Mouse (Mus musculus) inflammation-experienced regulatory T-cells, adult 6 months (primary cell): Measurements from ENCODE around the gene Carmil1. TPM values are rescaled to one million over a fixed set of nuclear protein-coding genes. Genes with fewer than 3 reads are reported as not detected.

ENCODE experiments used
- ATAC-seq: one replicate; pipeline ENCODE4 v1.8.0; 2017
- polyA plus RNA-seq, 3 experiments: library from polyadenylated mRNA; unstranded; fragments of 100-300 nt; shearing (Covaris generic); gene quantifications; one replicate each; pipeline ENCODE4 v1.2.1; 2017

The Carmil1 gene
- 1 to 10 TPM in 2 of 3 experiments, under 1 TPM in 1; 0.24 to 2.4 (median 1.4) TPM for polyA plus RNA-seq

DNA sequence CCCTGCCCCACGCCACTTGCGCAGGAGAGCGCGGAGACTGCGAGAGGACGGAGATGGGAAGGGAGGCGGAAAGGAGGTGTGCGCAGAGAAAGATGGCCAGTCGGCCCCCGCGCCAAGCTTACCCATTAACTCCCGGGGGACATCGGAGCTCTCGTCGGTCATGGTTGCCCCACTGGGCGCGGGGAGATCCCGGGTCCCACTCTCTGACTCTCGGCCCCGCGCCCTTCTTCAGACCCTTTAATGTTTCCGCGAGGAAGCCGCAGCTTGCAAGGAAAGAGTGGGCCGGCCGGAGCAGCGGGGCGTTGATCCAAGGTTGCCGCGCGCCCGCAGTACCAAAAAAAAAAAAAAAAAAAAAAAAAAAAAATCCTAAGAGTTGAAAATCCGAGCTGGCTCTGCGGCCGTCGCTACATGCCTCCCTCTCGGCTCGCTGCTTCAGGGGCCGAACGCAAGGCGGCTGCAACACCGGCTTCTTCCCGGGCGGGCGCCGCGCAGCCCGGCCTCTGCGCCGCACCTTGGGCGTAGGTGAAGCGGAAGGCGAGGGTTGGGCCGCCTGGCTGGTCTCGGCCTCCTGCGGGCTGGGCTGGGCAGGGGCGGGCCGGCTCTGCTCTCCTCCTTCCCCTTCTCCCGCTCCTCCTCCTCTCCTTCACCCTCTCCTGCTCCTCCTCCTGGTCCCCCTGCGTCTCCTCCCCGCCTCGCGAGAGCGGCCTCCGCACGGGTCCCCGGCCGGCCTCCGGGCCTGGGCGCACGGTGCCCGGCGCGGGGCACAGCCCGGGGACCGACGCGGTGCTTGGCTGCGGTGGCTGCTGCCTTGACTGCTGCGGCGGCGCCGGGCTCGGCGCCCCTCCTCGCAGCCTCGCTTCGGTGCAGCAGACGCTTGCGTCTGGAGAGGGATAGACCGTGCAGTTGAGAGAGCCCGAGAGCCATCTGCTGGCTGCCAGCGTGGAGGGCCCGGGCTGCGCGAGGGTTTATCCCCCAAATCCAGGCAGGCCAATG, at the start of gene Carmil1:
Carmil1 (minus strand) TSS at position 357 of the 993 bp plus-strand sequence.
- ATAC-seq: no peak

DNA sequence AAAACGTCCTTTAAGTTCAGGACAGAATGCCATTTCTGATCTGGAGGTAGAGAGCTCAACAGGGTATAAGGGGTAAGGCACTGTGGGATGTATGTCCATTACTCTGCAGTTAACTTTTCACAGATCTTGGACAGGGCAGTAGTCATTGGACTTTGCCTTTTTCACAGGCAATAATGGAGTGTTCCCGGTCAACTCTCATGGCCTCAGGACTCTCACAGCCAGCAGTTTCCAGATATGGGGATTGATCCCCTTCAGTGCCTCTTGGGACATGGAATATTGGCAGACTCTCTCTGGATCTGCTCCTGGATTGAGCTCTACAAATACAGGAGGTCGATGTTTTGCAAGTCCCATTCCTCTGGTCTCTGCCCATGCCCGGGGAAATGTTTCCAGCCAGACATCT, 49.5 kb upstream of the Carmil1 start:
- no peak for ATAC-seq

DNA sequence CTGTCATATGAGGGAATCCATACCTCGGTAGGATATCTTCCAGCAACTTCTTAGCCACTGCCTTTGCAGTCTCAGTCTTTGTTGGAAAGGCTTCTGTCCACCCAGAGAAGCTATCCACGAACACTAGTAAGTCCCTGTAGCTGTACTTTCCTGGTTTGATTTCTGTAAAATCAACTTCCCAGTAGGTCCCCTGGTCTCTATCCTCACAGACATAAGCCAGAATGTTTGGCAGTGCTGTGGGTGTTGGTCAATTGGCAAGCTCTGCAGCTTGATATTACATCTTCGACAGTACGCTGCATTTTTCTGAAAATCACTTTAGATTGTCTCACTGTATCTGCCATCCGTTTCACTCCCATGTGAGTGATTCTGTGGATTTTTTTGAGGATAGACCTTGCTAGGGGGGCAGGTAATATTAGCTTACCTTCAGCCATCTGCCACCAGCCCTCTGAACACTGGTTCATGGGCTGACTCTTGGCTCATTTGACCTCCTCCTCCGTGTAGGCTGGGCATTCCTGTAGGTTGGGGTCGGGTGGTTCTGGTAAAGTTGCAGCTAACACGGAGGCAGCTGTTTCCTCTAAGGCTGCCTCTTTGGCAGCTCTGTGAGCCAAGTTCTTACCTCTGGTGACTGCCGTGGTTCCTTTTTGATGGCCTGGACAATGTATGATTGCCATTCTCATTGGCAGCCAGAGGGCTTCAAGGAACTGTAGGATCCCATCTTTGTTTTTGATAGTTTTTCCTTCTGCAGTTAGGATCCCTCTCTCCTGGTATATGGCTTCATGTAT, 47.6 kb upstream of the Carmil1 start:
- ATAC-seq: no peak

DNA sequence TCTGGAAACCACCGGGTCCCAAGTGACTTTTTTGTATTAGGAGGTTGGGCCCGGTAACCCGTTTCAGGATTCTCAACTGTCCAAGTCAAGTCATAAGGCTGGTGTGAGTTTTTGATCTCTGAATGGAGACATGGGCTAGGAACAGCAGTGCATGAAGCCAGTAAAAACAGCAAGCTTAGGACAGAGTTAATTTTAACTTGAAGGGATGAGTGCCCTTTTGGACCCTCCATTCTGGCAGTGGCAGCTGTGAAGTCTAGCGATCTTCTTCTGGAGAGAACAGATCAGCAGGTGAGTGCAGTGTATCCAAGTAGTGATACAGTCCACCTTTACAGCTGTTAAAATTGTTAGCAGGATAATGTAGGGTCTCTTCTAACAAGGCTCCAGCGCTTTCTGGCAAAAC, 46.6 kb upstream of the Carmil1 start, which contains the start of gene Cmah:
Cmah (plus strand) TSS at position 204 of the 400 bp plus-strand sequence.
- ATAC-seq: no peak

DNA sequence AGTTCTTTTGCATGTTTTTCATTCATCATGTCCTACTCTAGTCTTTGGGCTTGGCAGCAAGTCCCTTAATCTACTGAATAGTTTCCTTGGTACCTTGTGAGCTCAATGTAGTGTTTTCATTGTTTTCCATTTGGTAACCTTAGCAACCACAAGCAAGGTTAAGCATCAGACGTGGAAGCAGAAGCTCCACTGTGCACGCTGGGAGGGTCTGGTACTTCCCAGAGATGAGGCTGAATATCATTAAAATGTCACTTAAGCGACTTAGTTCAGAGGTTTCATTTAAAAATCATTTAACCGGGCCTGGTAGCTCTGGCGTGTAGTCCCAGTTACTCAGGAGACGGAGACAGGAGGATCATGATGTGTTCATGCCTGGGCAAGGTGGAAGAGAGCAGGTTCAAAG, 40.7 kb upstream of the Carmil1 start:
- no peak for ATAC-seq

DNA sequence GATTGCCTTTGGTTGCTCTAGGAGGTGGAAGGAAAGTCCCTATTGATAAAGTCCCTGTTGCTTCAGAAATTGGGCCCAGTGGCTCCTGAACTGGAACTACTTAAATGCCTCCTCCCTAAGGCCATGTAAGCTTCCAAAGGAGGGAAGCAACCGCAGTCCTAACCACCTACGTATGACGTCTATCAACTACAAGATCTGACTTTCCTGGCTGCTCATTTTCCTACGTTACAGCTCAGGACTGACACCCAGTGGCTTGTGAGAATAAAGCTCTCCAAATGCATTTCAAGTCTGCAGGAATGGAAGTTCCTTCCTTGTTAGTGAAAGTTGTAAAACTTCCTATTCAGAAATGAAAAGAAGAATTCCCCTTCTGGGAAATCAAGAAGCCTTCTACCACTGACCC, 38.0 kb upstream of the Carmil1 start:
- no peak for ATAC-seq

DNA sequence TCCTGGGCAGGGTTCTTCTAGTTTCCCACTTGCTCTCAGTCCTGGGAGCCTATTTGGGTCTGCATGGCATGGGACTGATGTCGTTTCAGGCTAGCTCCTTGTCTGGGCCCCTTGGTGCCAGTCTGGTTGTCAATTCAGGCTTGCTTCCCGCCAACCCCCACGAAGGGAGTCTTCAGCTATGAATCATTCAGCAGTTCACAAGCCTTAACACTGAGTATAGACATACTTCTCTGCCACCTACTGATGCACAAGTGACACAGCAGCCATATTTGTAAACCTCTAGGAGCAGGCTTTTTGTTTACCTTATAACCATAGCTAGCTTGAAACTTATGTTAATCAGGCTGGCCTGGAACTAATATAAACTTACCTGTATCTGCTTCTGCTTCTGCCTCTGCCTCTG, 36.0 kb upstream of the Carmil1 start:
- ATAC-seq: no peak

DNA sequence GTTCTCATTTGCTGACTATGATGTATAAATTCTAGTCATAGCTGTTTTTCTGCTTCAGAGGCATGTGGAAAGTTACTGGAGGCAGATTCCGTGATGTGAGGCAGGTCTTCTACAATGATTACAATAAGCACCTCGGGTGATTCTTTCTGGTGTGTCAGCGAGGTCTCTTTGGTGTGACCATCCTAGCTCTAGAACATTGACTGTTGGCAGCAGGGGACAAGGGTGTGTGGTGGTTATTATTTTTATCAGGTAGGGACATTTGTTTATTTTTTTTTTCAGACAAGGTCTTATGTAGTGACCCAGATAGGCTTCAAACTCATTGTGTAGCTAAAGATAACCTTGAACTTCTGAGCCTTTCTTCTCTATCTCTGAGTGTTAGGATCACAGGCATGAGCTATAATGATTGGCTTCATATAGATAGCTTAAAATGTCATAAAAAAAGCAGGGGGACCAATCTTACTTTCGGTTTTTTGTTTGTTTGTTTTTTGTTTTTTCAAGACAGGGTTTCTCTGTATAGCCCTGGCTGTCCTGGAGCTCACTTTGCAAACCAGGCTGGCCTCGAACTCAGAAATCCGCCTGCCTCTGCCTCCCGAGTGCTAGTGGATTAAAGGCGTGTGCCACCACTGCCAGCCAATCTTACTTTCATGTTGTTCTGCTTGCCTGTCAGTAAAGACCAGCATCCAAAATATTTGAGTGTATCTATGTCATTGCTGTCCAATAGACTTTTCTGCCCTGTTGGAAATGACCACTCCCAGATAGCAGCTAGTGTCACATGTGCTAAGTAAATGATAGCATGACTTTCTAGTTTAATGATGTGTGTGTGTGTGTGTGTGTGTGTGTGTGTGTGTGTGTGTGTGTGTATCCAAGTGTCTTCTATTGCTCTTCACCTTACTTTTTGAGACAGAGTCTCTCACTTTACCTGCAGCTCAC, 30.7 kb upstream of the Carmil1 start:
- no peak for ATAC-seq

DNA sequence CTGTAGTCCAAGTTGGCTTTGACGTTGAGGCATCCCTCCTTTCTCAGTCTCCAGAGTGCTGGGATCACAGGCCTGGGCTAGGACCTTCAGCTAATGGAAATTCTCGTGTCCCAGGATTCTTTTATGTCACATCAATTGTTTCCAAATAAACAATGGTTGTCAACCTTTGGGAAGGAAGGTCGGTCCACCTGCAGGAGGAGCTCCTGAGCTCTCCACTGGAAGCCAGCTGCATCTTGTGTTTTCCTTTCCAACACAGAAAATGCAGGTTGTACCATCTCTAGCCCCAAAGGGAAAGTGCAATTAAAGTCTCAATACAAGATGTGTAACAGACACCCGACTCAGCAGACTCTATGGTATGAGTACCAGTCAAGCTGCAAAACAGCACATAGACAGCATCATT, 25.7 kb upstream of the Carmil1 start:
- ATAC-seq: no peak

DNA sequence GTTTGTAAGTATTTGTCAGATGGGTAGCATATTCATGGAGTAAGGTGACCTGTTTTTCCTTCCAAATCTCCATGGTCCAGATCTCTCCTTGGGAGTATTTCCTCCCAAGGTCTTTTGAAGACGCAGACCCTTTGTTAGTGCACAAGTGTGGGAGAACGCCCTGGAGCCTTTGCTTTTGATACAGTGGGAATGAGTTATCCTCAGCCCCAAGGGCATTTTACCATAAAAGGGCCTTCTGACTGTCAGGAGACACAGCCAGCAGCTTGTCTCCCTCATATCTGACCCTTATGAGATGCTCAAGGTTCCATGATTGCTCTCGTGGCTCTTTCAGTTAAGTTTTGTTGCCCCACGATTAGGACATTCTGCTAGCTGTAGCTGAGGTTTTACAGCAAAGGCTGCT, 24.9 kb upstream of the Carmil1 start:
- no peak for ATAC-seq

DNA sequence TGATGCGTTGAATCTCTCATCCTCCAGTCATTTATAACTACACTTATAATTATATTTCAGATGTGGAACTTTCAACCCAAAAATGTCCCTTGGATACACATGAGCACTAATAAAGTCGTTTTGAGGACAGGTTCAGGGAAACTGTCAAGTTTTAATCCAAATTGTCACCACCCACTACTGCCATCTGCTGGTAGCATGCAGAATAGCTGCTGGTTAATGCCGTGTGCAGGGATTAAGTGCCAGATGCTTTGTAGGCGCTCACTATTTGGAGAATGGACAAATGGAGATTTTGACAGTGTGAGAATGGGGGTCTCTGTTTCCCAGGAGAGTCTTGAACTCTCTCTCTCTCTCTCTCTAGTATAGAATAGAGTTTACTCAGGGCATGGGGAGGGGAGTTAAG, 16.7 kb upstream of the Carmil1 start:
- ATAC-seq: no peak

DNA sequence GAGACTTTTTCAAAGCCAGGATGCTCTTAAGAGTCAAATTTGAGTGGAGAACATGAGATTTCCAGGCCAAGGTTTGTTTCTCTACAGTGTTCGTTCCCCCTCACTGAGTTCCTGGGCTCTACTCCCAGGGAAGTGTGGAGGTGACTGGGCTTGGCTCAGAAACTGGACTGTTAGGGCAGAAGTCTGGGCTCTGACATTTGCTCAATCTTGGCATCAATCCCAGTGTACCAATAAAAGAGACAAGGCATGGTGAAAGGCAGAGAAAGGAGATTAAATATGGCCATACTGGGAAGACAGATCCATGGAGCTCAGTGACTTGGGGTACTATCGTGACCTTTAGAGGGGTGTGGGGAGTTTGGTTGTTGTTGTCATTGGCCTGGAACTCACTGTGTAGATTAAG, 6.8 kb upstream of the Carmil1 start:
- no peak for ATAC-seq

DNA sequence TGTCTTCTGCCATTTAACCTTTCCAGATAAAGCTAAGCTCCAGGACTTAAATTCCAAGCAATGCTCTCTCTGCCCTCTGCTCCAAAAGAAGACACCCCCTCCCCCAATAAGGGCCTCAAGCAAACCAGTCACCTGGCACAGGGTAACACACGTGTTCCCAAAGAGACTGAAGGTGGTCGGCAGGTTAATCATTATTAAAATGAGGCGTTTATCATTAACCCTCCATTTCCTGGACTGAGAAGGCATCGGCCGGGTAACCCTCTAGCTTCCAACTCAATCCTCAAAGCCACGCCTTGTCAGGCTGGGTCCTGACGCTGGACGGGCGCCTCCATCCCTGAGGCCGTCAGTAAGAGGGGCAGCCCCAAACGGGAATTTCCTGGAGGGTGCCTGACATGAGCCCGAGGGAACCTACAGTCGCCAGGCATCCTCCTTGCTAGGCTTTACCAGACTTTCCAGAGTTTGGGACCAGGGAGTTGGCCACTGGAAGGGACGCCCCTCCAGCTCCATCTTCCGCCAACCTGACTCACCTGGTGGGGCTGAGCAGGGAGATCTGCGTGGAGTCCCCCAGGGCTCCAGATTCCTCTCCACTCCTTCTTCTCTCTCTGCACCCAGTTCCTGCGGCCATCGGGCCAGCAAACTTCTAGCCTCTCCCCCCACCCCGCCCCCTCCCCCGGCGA, 695 bp downstream of the Carmil1 start:
- no peak for ATAC-seq

DNA sequence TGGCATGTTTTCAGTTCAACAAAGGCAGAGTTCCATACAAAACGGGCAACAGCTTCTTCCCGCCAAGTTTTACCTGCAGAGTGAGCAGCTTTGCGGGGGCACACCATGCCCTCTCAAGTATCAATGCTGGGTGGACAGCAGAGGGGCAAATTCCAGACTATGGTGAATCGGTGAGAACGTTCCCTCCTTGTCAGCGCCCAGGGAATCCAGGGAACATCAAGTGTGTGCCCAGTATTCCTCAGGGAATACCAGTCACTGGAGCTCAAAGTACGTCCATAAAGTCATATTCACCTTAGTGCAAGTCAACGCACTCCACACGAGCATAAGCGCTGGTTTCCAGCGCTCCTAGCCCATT, 1.2 kb downstream of the Carmil1 start:
- no peak for ATAC-seq

DNA sequence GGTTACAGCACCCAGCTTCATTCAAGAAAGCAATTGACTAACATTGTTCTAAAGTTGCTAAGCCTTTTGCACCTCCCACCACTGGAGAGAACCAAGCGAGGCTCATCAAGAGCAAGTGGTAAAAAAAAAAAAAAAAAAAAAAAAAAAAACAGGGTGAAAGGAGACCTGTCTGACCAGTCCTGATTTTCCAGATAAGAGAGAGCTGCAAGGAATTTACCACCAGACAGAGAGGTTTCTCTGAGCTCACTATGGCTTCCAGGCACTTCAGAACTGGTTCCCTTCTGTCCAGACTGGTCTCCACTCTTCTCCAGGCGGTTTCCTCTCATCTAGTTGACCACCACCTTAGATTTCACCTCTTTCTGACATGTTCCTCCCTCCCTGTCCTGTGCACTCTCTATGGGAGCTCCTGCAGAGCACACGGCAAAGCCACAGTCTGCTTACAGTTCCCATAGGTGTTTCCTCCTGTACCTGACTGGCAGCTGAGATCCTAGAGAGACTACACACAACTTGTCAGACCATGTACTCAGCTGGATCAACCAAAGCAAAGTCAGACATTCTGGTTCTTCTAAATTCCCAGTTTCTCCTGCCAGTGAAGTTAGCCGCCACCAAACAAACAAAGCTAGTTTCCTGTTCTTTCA, 7.7 kb downstream of the Carmil1 start:
- no peak for ATAC-seq

DNA sequence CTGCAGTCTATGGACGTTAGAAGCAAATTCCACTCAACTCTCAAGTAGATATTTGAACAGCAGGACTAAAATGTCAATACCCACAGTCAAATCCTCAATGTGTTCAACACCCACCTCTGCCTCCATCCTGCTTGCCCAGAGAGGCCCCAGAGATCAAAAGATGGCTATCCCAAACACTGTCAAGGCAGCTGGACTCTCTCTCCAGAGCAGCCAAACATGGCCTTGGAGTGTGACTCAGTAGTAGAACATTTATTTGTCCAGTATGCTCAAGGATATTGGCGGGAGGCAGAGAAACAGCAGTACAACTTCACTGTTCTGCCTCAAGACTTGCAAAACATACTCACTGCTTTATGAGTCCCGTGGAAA, 11.5 kb downstream of the Carmil1 start:
- ATAC-seq: no peak

DNA sequence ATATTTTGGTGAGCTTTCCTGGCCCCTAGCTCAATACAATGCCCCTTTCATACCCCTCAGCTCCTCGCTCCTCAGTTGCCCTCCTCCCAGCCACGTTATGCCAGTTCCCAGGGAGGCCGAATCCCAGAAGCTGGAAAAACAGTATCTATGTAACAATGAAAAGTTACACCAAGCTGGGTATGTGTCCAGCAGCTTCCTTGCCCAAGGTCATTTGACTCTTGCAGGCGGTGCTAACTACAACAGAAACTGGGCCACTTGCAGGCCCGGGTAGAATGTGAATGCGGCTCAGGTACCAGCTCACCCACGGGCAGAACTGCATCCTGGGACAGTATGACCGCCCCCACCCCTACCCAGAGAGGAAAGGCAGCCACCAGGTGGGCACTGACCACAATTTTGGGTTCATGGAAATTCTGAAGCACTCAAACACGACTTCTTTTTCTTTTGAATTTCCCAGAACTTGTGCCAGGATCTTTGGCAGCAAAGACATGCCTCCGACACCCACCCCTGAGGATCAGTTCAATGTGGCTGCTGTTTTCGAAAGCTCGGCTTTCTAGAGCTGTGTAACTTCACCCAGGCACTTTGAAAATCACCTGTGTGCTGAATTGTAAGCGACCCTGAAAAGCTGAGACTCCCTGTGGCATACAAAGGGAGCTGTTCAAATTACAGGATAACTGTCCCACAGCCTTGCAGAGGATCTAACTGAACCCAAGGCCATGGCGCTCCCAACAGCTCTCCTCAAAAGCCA, 12.1 kb downstream of the Carmil1 start:
- no peak for ATAC-seq

DNA sequence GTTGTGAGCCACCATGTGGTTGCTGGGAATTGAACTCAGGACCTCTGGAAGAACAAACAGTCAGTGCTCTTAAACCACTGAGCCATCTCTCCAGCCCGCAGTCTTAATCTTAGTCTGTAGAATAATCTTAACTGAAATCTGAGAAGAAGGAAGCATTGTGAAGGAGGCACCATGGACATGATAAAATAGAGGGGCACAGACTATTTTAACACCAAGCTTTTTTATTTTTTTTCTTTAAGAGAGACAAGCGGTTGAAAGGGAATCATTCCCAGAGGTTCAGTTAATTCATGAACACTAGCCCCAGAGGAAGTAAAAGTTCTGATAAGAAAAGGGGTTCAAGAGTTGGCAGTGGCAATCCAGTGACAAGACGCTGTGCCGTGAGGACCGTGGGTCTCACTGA, 15.8 kb downstream of the Carmil1 start:
- ATAC-seq: no peak

DNA sequence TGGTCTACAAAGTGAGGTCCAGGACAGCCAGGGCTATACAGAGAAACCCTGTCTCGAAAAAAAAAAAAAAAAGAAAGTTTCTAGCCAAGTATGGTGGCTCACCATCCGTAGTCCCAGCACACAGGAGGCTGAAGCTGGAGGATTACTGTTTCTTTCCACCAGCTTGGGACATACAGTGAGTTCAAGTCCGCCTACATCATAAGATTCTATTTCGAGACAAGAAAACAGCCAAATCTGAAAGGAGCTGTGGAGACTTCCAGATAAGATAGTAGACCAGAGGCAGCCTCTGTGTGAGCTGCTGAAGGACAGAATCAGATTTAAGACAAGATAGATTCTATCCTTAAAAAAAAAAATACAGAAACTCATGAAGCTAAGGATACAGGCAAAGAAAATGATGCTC, 17.0 kb downstream of the Carmil1 start:
- ATAC-seq: no peak

DNA sequence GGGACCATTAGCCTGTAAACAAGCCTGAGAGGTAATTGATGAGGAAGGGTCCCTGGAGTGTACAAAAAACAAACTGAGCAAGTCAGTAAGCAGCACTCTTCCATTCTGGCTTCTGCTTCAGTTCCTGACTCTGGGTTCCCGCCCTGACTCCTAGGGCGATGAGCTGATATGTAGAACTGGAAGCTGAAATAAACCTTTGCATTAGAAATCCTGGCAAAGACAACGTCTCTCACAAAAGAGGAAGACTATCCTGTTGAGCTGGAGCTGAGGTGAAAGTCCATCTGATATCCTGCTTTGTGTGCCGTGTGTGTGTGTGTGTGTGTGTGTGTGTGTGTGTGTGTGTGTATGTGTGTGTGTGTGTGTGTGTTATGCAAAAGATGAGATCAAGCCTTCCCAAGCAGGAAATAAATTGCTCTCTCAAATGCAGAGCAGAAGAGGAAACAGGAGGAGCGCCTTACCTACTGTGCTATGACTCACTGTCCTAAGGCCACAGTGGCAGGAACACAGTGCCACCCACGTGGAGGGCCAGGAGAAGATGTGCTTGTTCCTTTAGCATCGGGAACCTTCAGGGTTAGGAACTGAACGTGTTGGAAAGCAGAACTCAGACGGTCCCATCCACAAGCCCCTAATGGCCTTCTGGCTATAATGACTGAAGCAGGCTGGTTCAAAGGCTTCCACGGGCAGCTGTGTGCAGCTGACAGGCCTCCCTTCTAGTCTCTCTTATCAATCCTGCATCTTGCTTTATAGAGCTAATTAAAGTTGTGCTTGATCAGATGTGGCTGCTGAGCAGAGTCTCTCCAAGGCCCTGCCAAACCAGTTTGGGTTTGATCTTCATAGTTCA, 19.6 kb downstream of the Carmil1 start:
- no peak for ATAC-seq
